Mouse (Mus musculus) embryonic fibroblast, embryonic 13.5 days (primary cell): ENCODE measurements around the gene Prr18.

Experiments
- CTCF ChIP-seq: IDR thresholded peaks from 2 replicates; pipeline ENCODE4 v1.5.1; 2011; ENCODE audit warnings: mild to moderate bottlenecking, control low read depth, low read length, moderate library complexity, borderline replicate concordance; ENCODE audit not compliant: insufficient read depth
- POLR2A ChIP-seq: IDR thresholded peaks from 2 replicates; pipeline ENCODE4 v1.6.1; 2011; ENCODE audit warnings: low read depth, mild to moderate bottlenecking, control low read depth, low read length, moderate library complexity

- TF ChIP-seq CTCF: no peak
- no peak for TF ChIP-seq POLR2A
Observed at GRCm38 (mm10) chr17:8367514-8368480, 30.5 kb downstream of the Prr18 start.
